Mouse (Mus musculus): ENCODE measurements at regions not wholly inside any gene's neighbourhood (a gene's known extent, or its start where the extent isn't known, plus 50 kb on each side); places are given as distances from the start of the nearest gene placed in this dataset.

DNA sequence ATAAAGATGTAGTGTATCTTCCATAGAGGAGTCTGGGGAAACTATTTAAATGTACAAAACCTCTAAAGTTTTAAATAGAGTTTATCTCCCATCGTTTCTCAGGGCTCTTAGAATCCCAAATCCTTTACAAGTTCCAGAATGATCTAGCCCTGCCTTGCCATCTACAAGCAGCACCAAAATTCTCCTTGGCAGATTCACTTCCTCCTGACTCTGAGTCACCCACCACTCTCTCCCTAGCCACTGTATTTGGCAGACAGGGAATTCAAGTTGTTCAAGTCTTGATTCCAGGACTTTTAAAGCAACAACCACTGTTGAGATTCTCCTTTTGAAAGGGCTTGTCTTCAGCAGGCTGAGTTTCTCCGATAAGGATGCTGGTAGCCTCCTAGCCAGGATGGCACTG lies 77.1 kb upstream of the Fam78b start:
- TF ChIP-seq CTCF (IDR thresholded peaks at IDR 0.05; ENCODE audit: borderline replicate concordance, control insufficient read depth, extremely low read depth, insufficient read depth, low read length, poor library complexity) (no peak), POLR2A (IDR thresholded peaks at IDR 0.05; ENCODE audit: control insufficient read depth, extremely low read depth, insufficient read depth, low read length, poor library complexity) (no peak)
